Mouse (Mus musculus) CH12.LX (cell line): Measurements from ENCODE around the gene Kpna7. TPM values are rescaled to one million over a fixed set of nuclear protein-coding genes. Genes with fewer than 3 reads are reported as not detected.
"Not testable (repeated sequence)": the region's sequence is repeated elsewhere in the genome, so short reads cannot be mapped to it uniquely, and the experiment has no call there.

Experiments used
- DNase-seq: peaks from one replicate; pipeline ENCODE4 v3.0.0-alpha.2; 2013; ENCODE audit errors: extremely low read depth
- H3K27ac ChIP-seq: 2 replicates; pipeline ENCODE4 v1.5.1; 2012; ENCODE audit warnings: low read depth, mild to moderate bottlenecking, control low read depth, moderate library complexity; ENCODE audit not compliant: insufficient read depth
- H3K27me3 ChIP-seq: replicated peaks from 2 replicates; pipeline ENCODE3; 2012; ENCODE audit warnings: inconsistent platforms
- H3K36me3 ChIP-seq, 2 experiments: replicated peaks in 1 of 2; 2 replicates each; pipeline versions ENCODE3 to v1.6.1; 2012; ENCODE audit warnings: inconsistent platforms in 1 of 2, low read length in 1 of 2, mild to moderate bottlenecking in 1 of 2, mixed read lengths in 1 of 2, moderate library complexity in 1 of 2; ENCODE audit not compliant: control insufficient read depth in 1 of 2, insufficient read depth in 1 of 2
- H3K4me1 ChIP-seq, 2 experiments: 2 replicates each; pipeline ENCODE4 v1.6.1; 2012; ENCODE audit warnings: inconsistent platforms in 1 of 2, moderate library complexity in 1 of 2; ENCODE audit not compliant: insufficient read depth in 2 of 2, control insufficient read depth in 1 of 2
- H3K4me2 ChIP-seq: 2 replicates; pipeline ENCODE4 v1.6.1; 2012; ENCODE audit warnings: low read depth, mild to moderate bottlenecking, control low read depth; ENCODE audit not compliant: poor library complexity, insufficient read depth, severe bottlenecking
- H3K4me3 ChIP-seq, 3 experiments: fragments of 150-350 bp in 1 of 3; sonication (generic) in 1 of 3; replicated peaks in 1 of 3; 2 replicates each; pipeline versions ENCODE3 to v1.5.1; 2011 to 2012; ENCODE audit warnings: low read depth in 2 of 3, low read length in 2 of 3, mild to moderate bottlenecking in 2 of 3, moderate library complexity in 2 of 3, control low read depth in 1 of 3, improper control_type of control experiment in 1 of 3, inconsistent platforms in 1 of 3, mixed read lengths in 1 of 3; ENCODE audit not compliant: poor library complexity in 1 of 3
- H3K79me2 ChIP-seq: replicated peaks from 2 replicates; pipeline ENCODE4 v1.6.1; 2012; ENCODE audit warnings: mild to moderate bottlenecking, moderate library complexity; ENCODE audit not compliant: control insufficient read depth, poor library complexity, insufficient read depth, severe bottlenecking; ENCODE audit errors: extremely low read depth
- H3K9ac ChIP-seq: 2 replicates; pipeline ENCODE4 v1.6.1; 2012; ENCODE audit warnings: low read depth, mild to moderate bottlenecking, control low read depth, moderate library complexity; ENCODE audit not compliant: insufficient read depth
- H3K9me3 ChIP-seq: replicated peaks from 2 replicates; pipeline ENCODE3; 2012; ENCODE audit warnings: low read length, inconsistent platforms, mixed read lengths
- BHLHE40 ChIP-seq: IDR thresholded peaks from 2 replicates; pipeline ENCODE4 v1.6.1; 2011; ENCODE audit warnings: mild to moderate bottlenecking, low read depth, low read length, improper control_type of control experiment
- E2F4 ChIP-seq: IDR thresholded peaks from 2 replicates; pipeline ENCODE4 v1.6.1; 2011; ENCODE audit warnings: low read depth, low read length, improper control_type of control experiment; ENCODE audit not compliant: insufficient replicate concordance
- ELF1 ChIP-seq: IDR thresholded peaks from 2 replicates; pipeline ENCODE4 v1.6.1; 2014; ENCODE audit warnings: low read depth, mild to moderate bottlenecking, inconsistent platforms, low read length, improper control_type of control experiment
- EP300 ChIP-seq: IDR thresholded peaks from 2 replicates; pipeline ENCODE4 v1.6.1; 2011; ENCODE audit warnings: low read length, improper control_type of control experiment
- IRF4 ChIP-seq: IDR thresholded peaks from 2 replicates; pipeline ENCODE4 v1.6.1; 2014; ENCODE audit warnings: low read depth, mild to moderate bottlenecking, inconsistent platforms, low read length, improper control_type of control experiment
- KAT2A ChIP-seq: IDR thresholded peaks from 2 replicates; pipeline ENCODE4 v1.6.1; 2012; ENCODE audit warnings: low read length, improper control_type of control experiment, inconsistent platforms; ENCODE audit not compliant: insufficient replicate concordance
- MAFK ChIP-seq: IDR thresholded peaks from 2 replicates; pipeline ENCODE4 v1.6.1; 2011; ENCODE audit warnings: low read length, improper control_type of control experiment; ENCODE audit not compliant: insufficient replicate concordance
- MEF2A ChIP-seq: IDR thresholded peaks from 2 replicates; pipeline ENCODE4 v1.6.1; 2014; ENCODE audit warnings: low read depth, mild to moderate bottlenecking, inconsistent platforms, low read length, improper control_type of control experiment, borderline replicate concordance
- MYC ChIP-seq: IDR thresholded peaks from 2 replicates; pipeline ENCODE4 v1.6.1; 2011; ENCODE audit warnings: low read depth, mild to moderate bottlenecking, improper control_type of control experiment, low read length
- NELFE ChIP-seq: IDR thresholded peaks from 2 replicates; pipeline ENCODE4 v1.6.1; 2011; ENCODE audit warnings: low read depth, low read length, improper control_type of control experiment
- POLR2A ChIP-seq: IDR thresholded peaks from 2 replicates; pipeline ENCODE4 v1.6.1; 2011; ENCODE audit warnings: low read depth, mild to moderate bottlenecking, improper control_type of control experiment, low read length
- POLR2AphosphoS2 ChIP-seq: IDR thresholded peaks from 2 replicates; pipeline ENCODE4 v1.6.1; 2011; ENCODE audit warnings: low read depth, low read length, improper control_type of control experiment
- RAD21 ChIP-seq: IDR thresholded peaks from 2 replicates; pipeline ENCODE4 v1.6.1; 2011; ENCODE audit warnings: low read depth, mild to moderate bottlenecking, low read length, improper control_type of control experiment, moderate library complexity
- RCOR1 ChIP-seq: conservative IDR thresholded peaks from 2 replicates; pipeline ENCODE4 v1.6.1; 2012; ENCODE audit warnings: low read depth, mild to moderate bottlenecking, inconsistent platforms, low read length, improper control_type of control experiment
- TCF12 ChIP-seq: IDR thresholded peaks from 2 replicates; pipeline ENCODE4 v1.6.1; 2014; ENCODE audit warnings: low read depth, mild to moderate bottlenecking, inconsistent platforms, low read length, improper control_type of control experiment
- UBTF ChIP-seq: IDR thresholded peaks from 2 replicates; pipeline ENCODE4 v1.6.1; 2012; ENCODE audit warnings: low read depth, mild to moderate bottlenecking, inconsistent platforms, low read length, improper control_type of control experiment, moderate library complexity
- USF1 ChIP-seq: IDR thresholded peaks from 2 replicates; pipeline ENCODE4 v1.6.1; 2014; ENCODE audit warnings: low read depth, mild to moderate bottlenecking, inconsistent platforms, low read length, improper control_type of control experiment
- ZC3H11A ChIP-seq: IDR thresholded peaks from 2 replicates; pipeline ENCODE4 v1.6.1; 2012; ENCODE audit warnings: low read depth, mild to moderate bottlenecking, inconsistent platforms, low read length, improper control_type of control experiment
- ZMIZ1 ChIP-seq: IDR thresholded peaks from 2 replicates; pipeline ENCODE4 v1.6.1; 2012; ENCODE audit warnings: low read depth, mild to moderate bottlenecking, inconsistent platforms, low read length, improper control_type of control experiment
- ZNF384 ChIP-seq: IDR thresholded peaks from 2 replicates; pipeline ENCODE4 v1.6.1; 2012; ENCODE audit warnings: low read depth, low read length, improper control_type of control experiment, inconsistent platforms
- dilution Hi-C: fragments of 300-500 bp; cut with MboI; formaldehyde crosslinking; loops from 2 replicates; pipeline ENCODE4 v1.14.3; 2020; ENCODE audit warnings: low sequenced_read_pairs; ENCODE audit not compliant: extremely low pct_unique_long_range_greater_than_20kb, extremely low pct_ligation_motif_present
- in situ Hi-C: fragments of 300-500 bp; cut with MboI; formaldehyde crosslinking; loops from 3 replicates; pipeline ENCODE4 v1.14.3; 2019; ENCODE audit warnings: low sequenced_read_pairs, low pct_ligation_motif_present, low pct_unique_long_range_greater_than_20kb, mixed read lengths
- polyA plus RNA-seq: library from polyadenylated mRNA; unstranded; fragments of >175 nt; gene quantifications from 2 replicates; pipeline ENCODE4 v1.2.1, GENCODE M21; 2012; ENCODE audit warnings: low read depth; ENCODE audit not compliant: insufficient read length
- total RNA-seq, 2 experiments: library from RNA; depleted of rRNA; stranded (reverse); fragments of 300-350 nt in 1 of 2; fragments of >200 nt in 1 of 2; gene quantifications; 2 replicates each; pipeline ENCODE4 v1.2.3; 2012 to 2014

Kpna7 gene
- total and polyA plus RNA-seq, 3 experiments = 0.26 TPM; not detected in 2

- Histone ChIP-seq H3K9ac (no peak overlapping the region), H3K36me3 (peaks cover 82 to 93% of the 10 kb centered on the region in 2 experiments), H3K27me3 (no peaks in the 10 kb centered on the region), H3K9me3 (no peaks in the 10 kb centered on the region), H3K79me2 (no peaks in the 10 kb centered on the region), H3K27ac (no peak overlapping the region), H3K4me1 (no peaks in the 10 kb centered on the region), H3K4me2 (no peak overlapping the region), H3K4me3 (no peak overlapping the region)
- TF ChIP-seq ELF1 = no peak
- TF ChIP-seq UBTF = no peak
- TF ChIP-seq BHLHE40 = no peak
- no peak for TF ChIP-seq RCOR1
- no peak for TF ChIP-seq USF1
- TF ChIP-seq ZC3H11A = no peak
- no peak for TF ChIP-seq EP300
- no peak for TF ChIP-seq TCF12
- no peak for TF ChIP-seq IRF4
- no peak for TF ChIP-seq MAFK
- no peak for TF ChIP-seq MYC
- no peak for TF ChIP-seq ZNF384
- no peak for TF ChIP-seq POLR2A
- no peak for TF ChIP-seq KAT2A
- no peak for TF ChIP-seq NELFE
- in situ Hi-C loops (no loop called here), dilution Hi-C loops (no loop called here)
- no peak for DNase-seq
Observed at GRCm38 (mm10) chr5:145104328-145104727, 20.5 kb upstream of the Kpna7 start.

GRCm38 (mm10) chr5:145102706-145103105 is 18.9 kb upstream of the Kpna7 start:
- in situ Hi-C loops = no loop called here
- dilution Hi-C loops = no loop called here
- Histone ChIP-seq H3K4me2 (no peak overlapping the region), H3K4me3 (no peak overlapping the region), H3K27ac (no peak overlapping the region), H3K9ac (no peak overlapping the region), H3K36me3 (peaks cover 78 to 90% of the 10 kb centered on the region in 2 experiments), H3K79me2 (no peaks in the 10 kb centered on the region), H3K4me1 (no peaks in the 10 kb centered on the region), H3K9me3 (no peaks in the 10 kb centered on the region), H3K27me3 (no peaks in the 10 kb centered on the region)
- no peak for TF ChIP-seq EP300
- TF ChIP-seq E2F4 = no peak
- TF ChIP-seq MEF2A = no peak
- no peak for TF ChIP-seq ZMIZ1
- TF ChIP-seq RAD21 = no peak
- TF ChIP-seq POLR2AphosphoS2 = no peak
- no peak for DNase-seq

- H3K9ac ChIP-seq, H3K4me2 ChIP-seq, H3K4me3 ChIP-seq, dilution Hi-C loops, in situ Hi-C loops, DNase-seq, H3K4me1 ChIP-seq, H3K27ac ChIP-seq, H3K9me3 ChIP-seq, H3K27me3 ChIP-seq, H3K79me2 ChIP-seq: not testable (repeated sequence)
- H3K36me3 ChIP-seq = peaks cover 74 to 89% of the 10 kb centered on the region in 2 experiments
Observed at GRCm38 (mm10) chr5:145101451-145101850, 17.6 kb upstream of the Kpna7 start.
